In genomic region chr5:44590750-44591149, GRCm38 (mm10) we compare ENCODE assay signal across 23 mouse cellular contexts.
DNase-seq lines count a peak whose midpoint lies in the region; ATAC-seq and TF ChIP-seq lines count a peak whose summit lies in the region.
"Had no signal": no experiment of that assay in that cellular context is flagged by ENCODE, and none has a peak within 500 bp of the region (broad histone marks: within the 10 kb centered on the region; RNA-seq: fewer than 3 reads in every experiment).

No protein-coding gene starts in this region.

- 73% methylated on average over 3 of the region's 3 CpGs for WGBS in forebrain, embryonic 16.5 days
- WGBS in forebrain, postnatal 0 days: 70% methylated on average over 3 of the region's 3 CpGs
- WGBS in kidney, postnatal 0 days: 57% methylated on average over 3 of the region's 3 CpGs

- no peaks in the 10 kb centered on the region for H3K36me3 ChIP-seq in forebrain, embryonic 16.5 days (ENCODE audit: control insufficient read depth, insufficient read depth)
- no peaks in the 10 kb centered on the region for H3K36me3 ChIP-seq in forebrain, postnatal 0 days (ENCODE audit: insufficient read depth)
- no peaks in the 10 kb centered on the region for H3K36me3 ChIP-seq in kidney, postnatal 0 days (ENCODE audit: insufficient read depth, low read length)
- H3K36me3 ChIP-seq: forebrain, embryonic 10.5 days; forebrain, embryonic 15.5 days; G1E; hindbrain, embryonic 12.5 days; hindbrain, embryonic 15.5 days had no signal

- H3K4me3 ChIP-seq in forebrain, embryonic 16.5 days (replicated peaks; ENCODE audit: low read length): no peak overlapping the region
- H3K4me3 ChIP-seq in forebrain, postnatal 0 days (ENCODE audit: low read depth, low read length): no peak overlapping the region
- no peak overlapping the region for H3K4me3 ChIP-seq in kidney, postnatal 0 days (replicated peaks; ENCODE audit: low read depth, low read length)
- H3K4me3 ChIP-seq: forebrain, embryonic 10.5 days; forebrain, embryonic 15.5 days; gastrocnemius, adult 2 months; hindbrain, embryonic 12.5 days; hindbrain, embryonic 15.5 days had no signal

- 0 out of 2 replicates have a peak, but pooled peaks have one; percentile 14 for ATAC-seq in forebrain, embryonic 16.5 days
- no peak for ATAC-seq in forebrain, postnatal 0 days
- no peak for ATAC-seq in kidney, postnatal 0 days (replicated peaks; ENCODE audit: low FRiP score, low read depth)
- ATAC-seq: forebrain, embryonic 15.5 days; Patski had no signal

- no peaks in the 10 kb centered on the region; the same call in 1 of the 2 replicates for H3K9me3 ChIP-seq in forebrain, embryonic 16.5 days (ENCODE audit: control insufficient read depth, low read length)
- H3K9me3 ChIP-seq in forebrain, postnatal 0 days (ENCODE audit: low read length): no peaks in the 10 kb centered on the region
- no peaks in the 10 kb centered on the region for H3K9me3 ChIP-seq in kidney, postnatal 0 days (replicated peaks; ENCODE audit: low read length)
- H3K9me3 ChIP-seq: forebrain, embryonic 10.5 days; forebrain, embryonic 15.5 days; G1E; hindbrain, embryonic 12.5 days; hindbrain, embryonic 15.5 days had no signal

- H3K9ac ChIP-seq in forebrain, embryonic 16.5 days (replicated peaks; ENCODE audit: low read depth, low read length): no peak overlapping the region
- no peak overlapping the region for H3K9ac ChIP-seq in forebrain, postnatal 0 days
- no peak overlapping the region for H3K9ac ChIP-seq in kidney, postnatal 0 days (ENCODE audit: low read depth, low read length)
- H3K9ac ChIP-seq: forebrain, embryonic 15.5 days; hindbrain, embryonic 12.5 days; hindbrain, embryonic 15.5 days had no signal

- no peaks in the 10 kb centered on the region for H3K27me3 ChIP-seq in forebrain, embryonic 16.5 days (replicated peaks; ENCODE audit: control insufficient read depth, insufficient read depth, low read length)
- H3K27me3 ChIP-seq in forebrain, postnatal 0 days (ENCODE audit: insufficient read depth, low read length): no peaks in the 10 kb centered on the region
- no peaks in the 10 kb centered on the region for H3K27me3 ChIP-seq in kidney, postnatal 0 days (ENCODE audit: insufficient read depth, low read length)
- H3K27me3 ChIP-seq: CH12.LX; forebrain, embryonic 15.5 days; hindbrain, embryonic 12.5 days; hindbrain, embryonic 15.5 days; Patski had no signal

- no peak for TF ChIP-seq CTCF in forebrain, postnatal 0 days (IDR thresholded peaks at IDR 0.05; ENCODE audit: low read depth)
- no peak for TF ChIP-seq CTCF in kidney, postnatal 0 days (IDR thresholded peaks at IDR 0.05; ENCODE audit: low read depth)

- peaks cover 8% of the 10 kb centered on the region for H3K4me1 ChIP-seq in forebrain, embryonic 16.5 days (replicated peaks; ENCODE audit: control insufficient read depth, insufficient read depth, low read length)
- H3K4me1 ChIP-seq in forebrain, postnatal 0 days (ENCODE audit: insufficient read depth): peaks cover 15% of the 10 kb centered on the region
- no peaks in the 10 kb centered on the region for H3K4me1 ChIP-seq in kidney, postnatal 0 days (replicated peaks; ENCODE audit: insufficient read depth, low read length)

- DNase-seq in forebrain, postnatal 0 days: no peak
- DNase-seq in kidney, postnatal 0 days (ENCODE audit: low spot score): peak; percentile 64
- DNase-seq in kidney, adult 18-20 months: no peak
- peak; percentile 14 to 24 for DNase-seq in kidney, postnatal 4 days
- no peak for DNase-seq in kidney, adult 11 months
- DNase-seq: adrenal gland, postnatal 10 days; adrenal gland, postnatal 36 days; B cell, adult 2 months; cerebellum, adult 18-20 months; cerebellum, adult 9-10 months; cerebellum, postnatal 14 days; gastrocnemius, adult 2 months; gastrocnemius, postnatal 14 days; heart, adult 11 months had no signal

- H3K4me2 ChIP-seq in forebrain, embryonic 16.5 days (ENCODE audit: low read length): no peak overlapping the region
- H3K4me2 ChIP-seq in forebrain, postnatal 0 days (ENCODE audit: low read depth): no peak overlapping the region
- H3K4me2 ChIP-seq in kidney, postnatal 0 days (ENCODE audit: low read length): no peak overlapping the region
- H3K4me2 ChIP-seq: forebrain, embryonic 15.5 days; heart, embryonic 11.5 days; hindbrain, embryonic 12.5 days; hindbrain, embryonic 15.5 days had no signal

- no peak overlapping the region for H3K27ac ChIP-seq in forebrain, embryonic 16.5 days (ENCODE audit: low read length)
- no peak overlapping the region for H3K27ac ChIP-seq in forebrain, postnatal 0 days (ENCODE audit: low read depth, low read length)
- H3K27ac ChIP-seq in kidney, postnatal 0 days: no peak overlapping the region
- H3K27ac ChIP-seq: forebrain, embryonic 10.5 days; forebrain, embryonic 15.5 days; gastrocnemius, adult 2 months; hindbrain, embryonic 12.5 days; hindbrain, embryonic 15.5 days had no signal

Comparison
In these comparisons a context has a peak if more than half of its experiments do, and no peak if none do; other contexts are left out.
1. DNase-seq: peak in kidney, postnatal 0 days (single experiment) and kidney, postnatal 4 days (2 of 2); none in forebrain, postnatal 0 days (single experiment), kidney, adult 18-20 months (single experiment) and kidney, adult 11 months (single experiment).